Mouse (Mus musculus): ENCODE data around the gene Pdzd11.

Pdzd11 gene

DNA sequence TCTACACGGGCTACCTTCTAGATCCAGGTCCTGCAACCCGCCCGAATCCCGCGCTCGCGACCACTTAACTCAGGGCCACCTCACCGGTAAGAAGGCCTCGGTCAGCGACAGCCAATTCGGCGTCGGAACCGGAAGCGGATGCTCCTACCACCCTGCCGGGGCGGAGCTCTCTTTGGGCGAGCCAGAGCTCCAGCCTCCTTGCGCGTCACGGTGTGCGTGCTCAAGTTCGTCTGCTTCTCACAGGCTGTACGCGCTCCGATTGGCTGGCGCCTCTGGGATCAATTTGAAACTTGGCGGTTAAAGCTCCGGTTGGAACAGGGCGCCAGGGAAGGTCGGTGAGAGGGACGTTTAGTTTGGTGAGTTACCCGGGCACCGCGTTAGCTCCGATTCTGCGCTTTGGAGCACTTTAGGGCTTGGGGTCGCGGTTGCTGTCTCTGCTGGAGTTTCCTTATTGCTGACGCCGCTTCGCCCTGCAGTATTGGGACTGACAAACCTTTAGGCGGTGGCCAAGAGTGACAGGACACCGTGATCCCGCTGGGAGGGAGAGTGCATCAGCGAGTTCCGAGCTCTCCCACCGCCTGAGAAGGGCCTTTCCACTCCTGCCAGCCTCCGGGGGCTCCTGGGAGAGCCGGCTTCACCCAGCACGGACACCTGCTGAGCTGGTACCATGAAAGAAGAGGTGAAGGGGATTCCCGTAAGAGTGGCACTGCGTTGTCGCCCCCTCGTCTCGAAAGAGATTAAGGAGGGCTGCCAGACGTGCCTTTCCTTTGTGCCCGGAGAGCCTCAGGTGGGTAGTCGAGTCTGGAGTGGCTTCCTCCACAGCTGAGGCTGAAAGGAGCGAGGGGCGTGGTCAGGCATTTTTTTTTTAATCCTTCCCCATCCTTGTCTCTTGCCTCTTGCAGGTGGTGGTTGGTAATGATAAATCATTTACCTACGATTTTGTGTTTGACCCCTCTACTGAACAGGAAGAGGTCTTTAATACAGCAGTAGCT is at the start of gene Pdzd11:
Gene Pdzd11 (minus strand): TSS at position 767 of the 992 bp plus-strand sequence.
- DNase-seq (ENCODE audit: extremely low read depth, low read depth), result peak; percentile 95

GRCm38 (mm10) chrX:100664825-100665224 is 38.5 kb upstream of the Pdzd11 start:
- DNase-seq (ENCODE audit: extremely low read depth, low read depth), result no peak

GRCm38 (mm10) chrX:100652848-100653247 is 26.5 kb upstream of the Pdzd11 start:
- peak; percentile 14 for DNase-seq (ENCODE audit: extremely low read depth, low read depth)

- no peak for DNase-seq (ENCODE audit: extremely low read depth, low read depth)
These were observed 12.1 kb upstream of the Pdzd11 start for GRCm38 (mm10) chrX:100638477-100638876.

DNA sequence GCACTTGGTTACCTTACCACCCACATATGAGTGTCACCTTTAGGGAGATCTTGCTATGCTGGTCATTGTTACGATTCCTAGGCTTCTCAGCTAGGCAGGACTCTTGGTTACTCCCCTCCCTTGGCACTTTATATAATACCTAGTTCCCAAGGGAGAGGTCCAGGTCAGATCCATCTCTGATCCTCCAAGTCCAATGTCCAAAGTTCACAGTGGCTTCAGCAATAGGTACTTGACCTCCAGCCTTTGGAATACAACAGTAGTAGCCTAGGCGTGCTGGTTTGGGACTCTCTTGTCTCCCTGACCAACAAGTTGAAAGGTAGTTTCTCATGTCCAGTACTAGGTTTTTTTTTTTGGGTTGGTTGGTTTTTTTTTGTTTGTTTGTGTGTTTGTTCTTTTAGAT is 2.7 kb upstream of the Pdzd11 start:
- DNase-seq (ENCODE audit: extremely low read depth, low read depth), result no peak

- no peak for DNase-seq (ENCODE audit: extremely low read depth, low read depth)
These were observed 894 bp downstream of the Pdzd11 start, which contains the start of gene Kif4 for GRCm38 (mm10) chrX:100625546-100625801. TSS of gene Kif4 (plus strand) at chrX:100625737.

DNA sequence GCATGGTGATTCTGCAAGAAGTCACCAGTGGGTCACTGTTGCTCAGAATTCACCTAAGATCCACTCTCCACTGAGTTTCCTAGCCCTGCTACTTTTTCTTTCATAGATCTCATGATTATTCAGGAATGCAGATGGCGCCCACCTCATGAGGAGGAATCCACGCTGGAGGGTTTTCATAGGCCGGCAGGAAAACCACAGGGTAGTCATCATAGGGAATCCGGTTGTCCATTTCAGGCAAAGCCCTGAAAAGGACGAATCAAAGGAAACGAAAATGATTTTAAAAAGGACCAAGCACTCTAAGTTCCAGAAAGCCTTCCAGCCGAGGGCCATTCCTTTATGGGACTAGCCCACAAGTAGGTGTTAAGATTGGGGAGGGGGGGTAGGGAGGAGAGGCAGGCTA is 1.2 kb downstream of the Pdzd11 start:
- no peak for DNase-seq (ENCODE audit: extremely low read depth, low read depth)

DNA sequence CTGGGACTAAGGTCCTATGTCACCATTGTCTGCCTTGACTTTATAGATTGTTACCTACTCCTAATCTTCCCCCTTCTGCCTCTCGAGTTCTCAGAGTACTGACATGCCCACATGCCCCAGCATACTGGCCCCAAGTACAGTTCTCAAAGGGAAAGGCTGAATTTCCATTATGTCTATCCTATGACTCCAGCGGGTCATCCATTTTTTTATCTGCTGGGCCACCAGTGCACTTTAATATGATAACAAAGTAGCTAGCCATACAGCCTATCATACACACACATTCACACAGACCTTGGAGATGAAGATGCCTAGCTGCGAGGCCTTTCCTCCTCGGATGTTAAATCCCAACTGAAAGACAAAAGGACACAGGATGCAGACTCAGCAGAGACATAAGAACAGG is 2.1 kb downstream of the Pdzd11 start:
- DNase-seq (ENCODE audit: extremely low read depth, low read depth), result no peak

- DNase-seq (ENCODE audit: extremely low read depth, low read depth), result no peak
These were observed 5.0 kb downstream of the Pdzd11 start for GRCm38 (mm10) chrX:100621366-100621765.

DNA sequence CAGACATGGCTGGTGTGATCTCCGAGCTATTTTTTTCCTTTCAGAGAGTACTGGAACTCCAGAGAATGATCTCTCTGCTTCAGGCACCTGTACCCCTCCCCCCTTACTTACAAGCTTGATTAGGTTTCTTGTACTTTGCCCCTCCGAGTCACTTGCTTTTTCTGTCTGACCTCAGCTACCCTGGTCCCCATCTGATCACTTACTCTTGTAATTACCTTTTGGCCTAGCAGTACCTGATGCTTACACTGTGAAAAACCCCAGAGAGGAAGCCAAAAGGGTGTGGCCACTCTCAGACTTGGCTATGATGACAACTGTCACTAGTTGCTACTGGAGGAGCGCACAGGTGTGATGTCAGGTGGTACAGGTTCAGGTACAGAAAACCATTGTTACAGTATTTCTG is 7.9 kb downstream of the Pdzd11 start:
- no peak for DNase-seq (ENCODE audit: extremely low read depth, low read depth)

DNA sequence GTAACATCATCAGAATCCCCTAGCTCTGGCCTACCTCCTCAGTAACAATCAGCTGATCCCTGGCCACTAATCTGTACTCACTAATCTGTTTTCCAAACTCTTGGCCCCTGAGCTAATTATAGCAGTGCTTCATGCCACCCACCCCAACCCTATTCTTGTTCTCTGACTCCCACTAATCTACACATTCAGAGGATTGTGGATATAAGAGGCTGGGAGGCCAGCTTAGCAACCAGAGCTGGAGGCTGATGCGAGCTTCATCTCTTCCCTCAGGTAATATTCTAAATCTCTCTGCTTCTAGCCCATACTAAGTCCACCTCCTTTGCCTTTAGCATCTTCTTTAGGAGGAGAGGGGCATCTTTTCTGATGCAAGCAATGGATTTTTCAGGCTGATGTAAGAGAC is 21.1 kb downstream of the Pdzd11 start, which contains the start of gene Arr3:
Gene Arr3 (plus strand): TSS at position 184 of the 400 bp plus-strand sequence.
- no peak for DNase-seq (ENCODE audit: extremely low read depth, low read depth)

DNA sequence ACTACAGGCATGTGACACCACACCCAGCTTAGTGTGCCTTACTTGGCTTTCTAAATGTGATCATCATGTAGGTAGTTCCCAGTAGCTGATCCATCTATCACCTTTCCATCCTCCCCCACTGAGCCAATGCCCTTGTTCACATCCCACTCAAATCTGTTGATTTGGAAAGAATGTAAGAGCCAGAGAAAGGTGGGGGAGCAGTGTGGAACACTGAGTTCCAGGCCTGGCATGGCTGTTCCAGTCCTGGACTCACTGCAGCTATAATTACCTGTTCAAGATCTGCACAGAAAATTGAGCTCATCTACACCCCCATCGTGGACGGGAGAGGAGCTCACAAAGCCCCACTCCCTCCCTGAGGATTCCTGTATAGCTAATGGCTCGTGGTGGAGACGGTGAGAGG is 26.6 kb downstream of the Pdzd11 start:
- DNase-seq (ENCODE audit: extremely low read depth, low read depth), result no peak

GRCm38 (mm10) chrX:100597439-100597838 is 28.9 kb downstream of the Pdzd11 start:
- no peak for DNase-seq (ENCODE audit: extremely low read depth, low read depth)

- no peak for DNase-seq (ENCODE audit: extremely low read depth, low read depth)
These were observed 31.6 kb downstream of the Pdzd11 start, which contains the start of gene P2ry4 for GRCm38 (mm10) chrX:100594791-100595190. TSS of gene P2ry4 (minus strand) at chrX:100594869.

Measured in MEL-GATA-1-ER (cell line).